Mouse (Mus musculus) gastrocnemius, postnatal 4 days (tissue): ENCODE measurements at regions not wholly inside any gene's neighbourhood (a gene's known extent, or its start where the extent isn't known, plus 50 kb on each side); places are given as distances from the start of the nearest gene placed in this dataset.

Experiments used
- DNase-seq, 2 experiments: peaks; one replicate each; pipeline ENCODE4 v3.0.0; 2021 to 2022; ENCODE audit warnings: low spot score in 2 of 2, mixed read lengths in 2 of 2

DNA sequence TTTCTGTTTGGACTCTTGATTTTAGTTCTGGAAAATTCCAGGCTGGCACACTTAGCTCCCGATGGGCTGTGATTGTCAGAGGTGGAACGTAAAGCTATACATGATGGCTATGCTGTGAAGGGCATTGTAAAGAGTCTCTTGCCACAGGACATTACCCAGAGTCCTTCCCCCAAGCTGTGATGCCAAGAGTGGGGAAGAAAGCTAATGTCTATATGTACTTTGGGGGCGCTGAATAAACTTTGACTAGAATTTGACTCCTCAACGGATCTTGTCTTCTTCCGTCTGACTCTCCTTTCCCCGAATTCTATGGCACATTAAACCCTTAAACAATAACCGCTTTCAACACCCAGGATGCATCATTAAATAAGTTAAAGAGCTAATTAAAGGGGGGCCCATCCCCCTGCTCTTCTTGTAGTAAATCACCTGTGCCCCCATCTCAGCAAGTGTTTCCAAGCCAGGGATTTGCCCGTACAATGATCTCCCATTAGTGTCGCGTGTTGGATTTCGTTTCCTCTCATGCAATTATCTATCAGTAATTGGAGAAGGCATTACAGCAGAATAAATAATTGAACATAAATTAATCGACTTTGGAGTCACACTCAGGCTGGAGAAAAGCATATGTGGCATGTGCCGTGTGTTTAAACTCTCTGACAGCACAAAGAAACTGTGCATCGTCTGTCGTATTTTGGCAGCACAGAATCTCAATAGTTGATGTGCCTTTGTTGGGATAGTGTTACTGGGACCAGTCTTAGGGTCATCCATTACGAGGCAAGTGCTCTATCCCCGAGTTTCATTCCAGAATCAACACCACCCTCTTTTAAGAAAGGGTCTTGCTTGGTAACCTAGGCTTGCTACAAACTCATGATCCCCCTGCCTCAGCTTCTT, 343.9 kb downstream of the Nucb2 start:
- no peak for DNase-seq

DNA sequence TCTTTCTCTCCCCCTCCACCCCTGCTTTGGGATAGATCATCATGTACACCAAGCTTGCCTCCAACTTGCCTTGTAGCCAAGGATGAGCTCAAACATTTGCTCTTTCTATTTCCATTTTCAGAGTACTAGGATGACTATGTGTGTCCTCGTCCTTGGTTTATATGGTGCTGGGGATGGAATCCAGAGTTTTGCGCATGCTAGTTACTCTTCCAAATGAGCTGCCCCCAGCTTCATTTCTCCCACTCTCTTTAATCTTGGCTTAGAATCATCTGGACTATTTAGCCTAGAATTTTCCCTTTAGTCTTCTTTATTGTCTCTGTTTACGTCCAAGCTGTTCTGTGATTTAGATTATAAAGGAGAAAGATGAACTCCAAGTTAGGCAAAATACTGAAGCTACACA, 349.2 kb downstream of the Nucb2 start:
- DNase-seq: no peak

DNA sequence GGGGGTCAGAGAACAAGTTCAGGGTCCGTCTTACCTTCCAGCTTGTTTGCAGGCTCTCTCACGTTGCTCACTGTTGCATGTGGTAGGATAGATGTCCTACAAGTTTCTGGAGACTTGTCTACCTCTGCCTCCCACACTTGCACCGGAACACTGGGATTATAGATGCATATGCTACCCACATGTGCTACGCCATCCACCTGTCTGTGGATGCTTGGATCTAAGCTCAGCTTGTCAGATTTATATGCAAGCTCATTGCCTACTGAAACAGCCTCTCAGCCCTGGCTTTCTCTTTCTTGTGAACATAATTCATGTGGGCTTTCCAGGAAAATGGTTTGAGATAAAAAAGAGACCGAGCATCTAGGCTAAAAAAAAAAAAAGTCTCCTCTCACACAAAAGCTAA, 353.0 kb downstream of the Nucb2 start:
- no peak for DNase-seq

DNA sequence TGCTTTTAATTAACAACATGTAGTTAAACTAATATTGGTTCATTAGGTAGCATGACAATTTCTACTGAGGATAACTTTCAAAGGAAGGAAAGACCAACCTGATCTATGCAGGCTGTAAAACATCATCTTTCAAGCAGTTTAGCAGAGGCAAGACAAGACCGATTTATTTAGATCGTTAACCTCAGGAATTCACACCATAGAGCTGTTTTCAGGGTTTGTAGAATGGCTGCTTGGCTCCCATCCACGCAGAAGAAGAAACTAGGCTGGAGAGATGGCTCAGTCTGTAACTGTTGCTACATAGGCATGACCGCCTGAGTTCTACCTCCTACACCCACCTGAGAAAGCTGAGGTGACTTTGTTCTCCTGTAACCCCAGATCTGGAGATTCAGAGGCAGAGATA, 353.6 kb downstream of the Nucb2 start:
- no peak for DNase-seq

DNA sequence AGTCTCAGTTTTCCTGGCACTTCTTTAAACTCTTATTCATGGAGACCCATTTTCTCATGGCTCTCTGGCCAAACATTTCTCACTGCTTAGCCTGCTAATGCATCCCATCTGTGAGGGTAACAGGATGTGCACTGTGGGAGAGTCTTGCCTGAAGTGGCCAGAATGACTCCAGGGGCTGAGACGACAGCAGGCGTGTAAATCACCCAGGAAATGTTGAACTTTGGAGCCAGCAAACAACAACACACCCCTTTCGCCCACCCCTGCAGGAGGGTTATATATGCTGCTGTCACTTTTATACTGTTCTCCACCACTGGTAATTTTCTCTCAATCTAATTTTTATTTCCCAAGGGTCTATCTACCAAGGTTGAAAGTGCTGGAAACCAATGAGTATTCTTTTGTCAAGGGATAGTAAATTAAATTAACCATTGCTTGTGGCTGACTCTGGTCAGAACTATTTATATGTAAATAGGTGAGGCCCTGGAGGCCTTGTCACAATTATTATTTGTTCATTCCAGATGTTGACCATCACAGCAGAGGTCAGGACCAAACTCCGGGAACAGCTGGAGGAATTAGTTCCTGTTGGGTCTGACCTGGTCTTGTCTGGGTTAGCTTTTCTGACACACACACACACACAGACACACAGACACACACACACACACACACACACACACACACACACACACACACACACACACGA, 378.2 kb downstream of the Nucb2 start:
- no peak for DNase-seq

DNA sequence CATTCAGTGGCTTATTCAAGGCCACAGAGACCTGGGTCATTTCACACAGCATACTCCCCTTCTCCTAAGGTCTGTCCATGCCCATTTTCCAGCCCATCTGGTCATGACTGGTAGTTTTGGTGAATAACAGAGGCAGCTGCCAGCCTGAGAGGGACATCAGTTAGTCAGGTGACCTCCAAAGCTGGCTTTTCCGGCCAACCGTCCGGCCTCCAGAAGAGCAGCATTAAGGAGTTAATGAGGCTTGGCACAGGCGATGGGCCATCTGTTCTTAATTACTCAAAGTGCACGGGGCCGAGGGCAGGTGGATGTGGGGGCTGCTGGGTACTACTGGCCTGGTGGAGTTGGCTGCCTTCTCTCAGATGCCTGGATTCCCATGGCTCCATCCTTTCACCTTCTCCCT, 389.7 kb downstream of the Nucb2 start:
- no peak for DNase-seq

DNA sequence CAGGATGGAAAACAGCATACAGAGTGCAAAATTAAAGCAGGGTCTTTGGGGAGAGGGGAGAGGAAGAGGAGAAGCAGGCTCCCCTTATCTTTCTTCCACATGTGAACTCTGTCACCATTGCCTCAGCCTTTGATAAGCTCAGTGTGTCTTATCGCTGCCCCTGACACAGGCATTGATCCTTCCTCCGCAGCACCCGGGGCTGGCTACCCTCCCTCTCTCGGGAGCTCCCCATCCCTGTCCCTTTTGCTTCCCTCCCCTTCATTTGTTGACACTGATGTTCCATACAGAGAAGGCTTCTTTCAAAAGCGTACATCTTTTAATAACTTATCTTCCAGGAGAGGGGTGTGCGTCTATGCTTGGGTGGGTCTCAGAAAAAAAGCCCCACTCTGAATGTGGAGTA, 411.6 kb downstream of the Nucb2 start:
- no peak for DNase-seq

DNA sequence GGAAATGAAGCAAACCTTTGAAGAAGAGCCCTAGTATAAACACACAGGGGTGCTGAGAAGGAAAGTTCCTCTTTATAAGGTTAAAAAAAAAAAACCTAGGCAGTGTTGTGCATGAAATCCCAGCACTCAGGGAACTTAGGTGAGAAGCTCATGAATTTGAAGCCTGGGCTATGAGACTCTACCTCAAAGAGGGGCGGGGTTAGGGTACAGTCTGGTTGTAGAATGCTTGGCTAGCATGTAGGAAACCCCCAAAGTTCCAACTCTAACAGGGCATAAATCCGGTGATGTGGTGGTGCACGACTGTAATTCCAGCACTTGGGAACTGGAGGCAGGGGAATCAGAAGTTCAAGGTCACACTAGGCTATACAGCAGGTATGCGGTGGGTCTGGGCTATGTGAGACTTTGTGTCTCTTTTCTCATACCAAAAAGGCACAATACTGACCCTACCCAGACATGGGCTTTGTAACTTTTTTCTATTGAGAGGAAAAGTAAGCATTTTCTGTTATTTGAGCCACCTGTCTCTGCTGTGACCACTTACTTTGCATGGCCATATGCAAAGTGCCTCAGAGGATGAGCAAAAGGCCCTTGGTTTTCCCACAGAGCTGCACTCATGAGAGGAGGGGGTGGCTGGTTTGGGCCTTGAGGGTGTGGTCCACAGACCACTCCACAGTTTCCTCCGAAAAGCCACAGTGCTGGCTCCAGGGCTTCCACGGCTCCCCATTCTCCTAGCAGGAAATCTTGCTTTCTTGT, 413.9 kb downstream of the Nucb2 start:
- DNase-seq: no peak

DNA sequence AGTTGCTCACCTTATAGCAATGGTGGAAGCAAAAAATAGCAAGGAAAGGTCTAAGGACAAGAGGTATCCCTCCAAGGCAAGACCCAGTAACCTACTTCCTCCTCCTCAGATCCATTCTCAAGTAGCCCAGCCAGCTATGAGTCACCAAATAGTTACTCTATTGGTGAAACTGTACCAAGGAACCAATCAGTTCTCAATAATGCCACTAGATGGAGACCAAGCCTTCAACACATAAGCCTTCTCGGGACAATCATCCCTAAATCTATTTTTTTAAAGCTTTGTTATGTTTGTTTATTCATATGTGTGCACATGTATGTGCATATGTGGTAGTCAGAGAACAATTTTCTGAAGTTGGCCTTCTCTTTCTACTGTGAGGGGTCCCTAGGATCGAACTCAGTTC, 434.3 kb upstream of the Xylt1 start:
- no peak for DNase-seq

DNA sequence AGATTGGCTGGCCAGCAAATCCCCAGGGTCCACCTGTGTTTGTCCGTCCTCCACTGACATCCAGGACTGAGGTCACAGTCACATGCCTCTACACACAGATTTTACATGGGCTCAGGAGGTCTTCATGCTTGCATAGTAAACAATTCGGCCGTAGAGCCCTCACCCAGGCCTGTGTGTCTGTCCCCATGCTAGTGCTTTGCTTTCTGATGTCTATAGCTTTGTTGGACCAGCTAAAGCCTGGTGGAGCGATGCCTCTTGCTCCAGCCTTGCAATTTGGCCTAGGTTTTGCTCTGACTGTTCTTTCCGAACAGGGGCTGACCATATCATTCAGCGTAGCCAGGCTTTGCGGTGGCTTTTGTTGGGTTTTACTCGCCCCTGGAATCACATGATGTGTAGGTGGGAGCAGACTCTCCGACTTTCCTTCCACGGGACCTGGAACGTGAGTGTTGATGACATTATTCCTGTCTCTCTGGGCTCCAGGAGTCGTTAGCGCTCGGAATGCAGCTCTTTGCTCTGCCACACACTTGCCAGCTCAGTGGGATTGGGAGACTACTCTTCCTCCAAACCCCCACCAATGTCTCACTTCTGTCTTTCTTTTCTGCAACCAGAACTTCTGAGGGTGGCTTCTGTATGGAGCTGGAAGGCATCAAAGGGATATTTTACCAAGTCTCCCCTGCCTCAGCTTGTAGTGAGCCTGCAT, 421.4 kb upstream of the Xylt1 start:
- DNase-seq: no peak

DNA sequence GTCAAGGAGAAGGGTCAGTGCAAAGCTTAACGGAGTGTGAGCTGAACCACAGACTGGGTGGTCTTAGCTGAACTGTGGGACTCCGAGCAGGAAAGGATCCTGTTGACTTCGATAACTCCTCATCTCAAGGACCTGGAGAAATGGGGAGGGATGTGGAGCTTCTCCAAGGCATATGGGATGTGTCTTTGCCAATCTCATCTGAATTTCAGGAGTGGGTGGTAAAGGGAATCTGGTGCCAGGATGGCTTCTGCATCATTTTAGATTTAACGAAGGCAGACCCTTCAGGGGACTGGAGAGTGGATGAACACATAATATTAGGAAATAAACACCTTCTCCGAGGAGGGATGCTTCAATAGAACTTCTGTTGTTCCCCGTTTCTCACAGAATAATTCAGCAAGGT, 416.9 kb upstream of the Xylt1 start:
- no peak for DNase-seq

DNA sequence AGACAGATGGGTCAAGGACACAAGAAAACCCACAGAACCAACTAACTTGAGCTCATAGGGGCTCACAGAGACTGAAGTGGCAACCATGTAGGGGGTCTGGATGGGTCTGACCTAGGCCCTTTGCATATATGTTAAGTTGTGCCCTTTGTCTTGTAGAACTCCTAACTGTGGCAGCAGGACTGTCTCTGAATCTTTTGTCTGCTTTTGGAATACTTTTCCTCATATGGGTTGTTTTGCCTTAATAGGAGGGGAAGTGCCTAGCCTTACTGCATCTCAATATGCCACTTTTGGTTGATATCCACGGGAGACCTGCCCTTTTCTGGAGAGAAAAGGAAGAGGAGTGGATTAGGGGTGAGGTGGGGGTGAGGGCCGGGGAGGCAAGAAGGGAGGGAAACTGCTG, 389.4 kb upstream of the Xylt1 start:
- DNase-seq: no peak

DNA sequence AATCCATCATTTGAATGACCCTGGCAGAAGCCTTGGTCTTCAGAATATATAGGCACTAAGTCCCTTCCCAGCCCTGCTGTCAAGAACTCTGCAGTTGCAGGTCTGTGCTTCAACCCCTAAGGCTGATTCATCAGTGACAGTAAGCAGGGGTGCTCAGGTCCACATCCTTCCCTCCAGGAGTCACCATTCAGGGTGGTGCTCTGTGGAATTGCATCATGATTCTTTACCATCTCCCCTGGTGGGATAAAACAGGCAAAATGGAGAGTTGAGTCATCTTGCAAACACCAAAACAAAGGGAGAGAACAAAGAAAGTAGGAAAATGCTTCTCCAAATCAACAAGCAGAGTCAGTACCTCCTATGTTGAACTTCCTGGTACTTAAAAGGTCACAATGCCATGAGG, 388.6 kb upstream of the Xylt1 start:
- DNase-seq: no peak

DNA sequence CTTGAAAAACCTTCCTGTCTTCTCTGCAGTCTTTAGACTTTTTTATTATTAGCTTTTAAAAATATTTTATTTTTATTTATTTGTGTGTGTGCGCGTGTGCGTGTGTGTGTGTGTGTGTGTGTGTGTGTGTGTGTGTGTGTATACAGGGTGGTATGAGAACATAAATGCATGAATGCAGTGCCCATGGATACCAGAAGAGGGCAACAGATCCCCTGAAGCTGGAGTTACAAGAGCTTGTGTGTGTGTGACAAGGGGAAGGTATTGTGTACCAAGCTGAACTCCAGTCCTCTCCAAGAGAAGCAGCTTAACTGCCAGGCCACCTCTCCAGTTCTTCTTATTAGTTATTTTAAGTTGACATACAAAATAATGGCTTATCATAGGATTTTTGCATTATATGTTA, 385.0 kb upstream of the Xylt1 start:
- no peak for DNase-seq

DNA sequence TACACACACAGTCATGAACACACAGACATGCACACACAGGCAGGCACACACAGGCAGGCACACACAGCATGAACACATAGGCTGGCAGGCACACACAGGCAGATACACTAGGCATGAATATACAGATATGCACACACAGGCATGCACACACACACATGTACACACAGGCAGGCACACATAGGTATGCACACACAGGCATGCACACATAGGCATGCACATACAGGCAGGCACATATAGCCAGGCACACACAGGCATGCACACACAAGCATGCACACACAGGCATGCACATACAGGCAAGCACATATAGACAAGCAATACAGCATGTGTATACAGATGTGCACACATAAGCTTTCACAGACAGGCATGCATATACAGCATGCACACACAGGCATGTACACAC, 377.6 kb upstream of the Xylt1 start:
- DNase-seq: no peak

DNA sequence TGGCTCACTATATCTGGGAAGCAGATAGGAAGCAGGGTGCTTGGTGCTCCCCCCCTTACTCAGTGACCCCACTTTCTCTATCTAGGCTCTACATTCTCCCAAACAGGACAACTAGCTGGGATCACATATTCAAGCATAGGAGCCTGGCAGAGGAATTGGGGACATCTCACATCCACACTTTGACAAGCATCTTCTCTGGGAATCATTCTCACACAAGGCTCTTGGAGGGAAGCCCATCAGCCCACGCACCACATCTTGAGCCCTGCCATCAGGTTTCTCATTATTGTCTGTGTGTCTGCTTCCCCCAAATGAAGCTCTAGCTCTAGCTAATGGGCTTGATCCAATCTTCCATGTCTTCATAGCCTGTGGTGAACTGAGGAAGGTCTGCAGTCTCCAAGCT, 362.4 kb upstream of the Xylt1 start:
- DNase-seq: no peak

DNA sequence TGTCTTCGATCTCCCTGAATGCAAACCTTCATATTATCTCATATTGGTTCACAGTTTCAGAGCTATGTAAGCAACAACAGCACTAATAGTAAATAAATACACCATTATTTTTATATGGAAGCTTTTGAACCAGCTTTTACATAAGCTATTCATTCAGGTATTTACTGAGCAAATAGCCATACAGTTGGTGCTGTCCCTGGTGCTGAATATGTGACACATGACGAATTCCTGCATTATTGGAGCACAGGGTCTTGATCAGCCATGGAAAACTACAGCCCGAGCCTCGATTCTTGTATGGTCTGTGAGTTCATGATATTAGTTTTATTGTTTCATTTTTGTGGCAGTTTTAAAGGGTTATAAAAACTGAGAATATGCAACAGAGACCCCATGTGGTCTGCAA, 359.1 kb upstream of the Xylt1 start:
- peak in 1 of 2 experiments; percentile 29 for DNase-seq

DNA sequence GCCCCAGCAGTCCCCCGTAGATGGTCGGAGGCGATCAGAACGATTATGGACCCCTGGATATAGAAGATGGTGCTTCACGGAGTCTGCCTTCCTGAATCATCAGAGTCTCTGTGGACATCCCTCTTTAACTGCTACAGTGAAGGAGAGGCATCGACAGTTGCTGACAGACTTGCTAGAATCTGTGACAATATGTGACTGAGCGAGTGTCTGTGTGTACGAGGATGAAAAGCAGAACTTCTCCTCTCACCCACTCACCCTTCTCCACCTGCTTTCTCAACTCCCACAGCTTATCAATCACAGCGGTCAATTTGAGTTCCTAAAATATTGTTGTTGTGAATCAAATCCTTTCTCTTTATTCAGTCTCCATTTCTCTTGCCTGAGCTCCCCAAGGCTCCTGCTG, 335.9 kb upstream of the Xylt1 start:
- no peak for DNase-seq

DNA sequence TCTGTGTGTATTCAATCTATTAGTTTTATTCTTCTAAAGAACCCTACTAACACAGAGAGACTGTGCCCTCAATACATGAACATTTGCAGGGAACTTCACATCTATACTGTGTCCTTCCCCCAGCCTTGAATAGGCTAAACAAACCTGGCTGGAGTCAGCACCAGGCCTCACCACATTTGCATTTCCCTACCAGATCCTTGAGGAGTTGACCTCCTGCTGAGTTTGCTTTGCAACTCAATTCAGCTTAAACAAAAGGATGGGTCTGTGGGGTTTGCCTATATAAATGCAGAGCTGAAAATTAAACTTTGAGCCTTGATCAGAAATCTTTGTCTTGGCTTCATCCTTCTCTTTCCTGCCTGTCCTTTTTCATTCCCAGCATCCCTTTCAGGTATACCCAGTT, 331.5 kb upstream of the Xylt1 start:
- no peak for DNase-seq

DNA sequence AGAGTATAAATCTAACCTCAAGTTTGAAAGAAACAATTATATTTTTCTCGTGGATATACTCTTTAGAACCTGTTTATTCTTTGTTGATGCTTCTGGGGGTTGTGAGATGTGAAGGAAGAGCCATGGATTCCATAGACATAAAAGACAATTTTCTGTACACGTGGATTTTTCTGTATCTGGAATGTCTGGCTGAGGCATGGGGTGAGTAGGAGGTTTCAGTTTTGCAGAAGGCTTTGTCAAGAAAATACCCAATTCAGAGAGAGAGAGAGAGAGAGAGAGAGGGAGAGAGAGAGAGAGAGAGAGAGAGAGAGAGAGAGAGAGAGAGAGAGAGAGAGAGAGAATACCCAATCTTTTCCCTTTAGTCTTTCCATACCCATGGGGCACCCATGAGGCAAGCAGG, 315.0 kb upstream of the Xylt1 start:
- no peak for DNase-seq

DNA sequence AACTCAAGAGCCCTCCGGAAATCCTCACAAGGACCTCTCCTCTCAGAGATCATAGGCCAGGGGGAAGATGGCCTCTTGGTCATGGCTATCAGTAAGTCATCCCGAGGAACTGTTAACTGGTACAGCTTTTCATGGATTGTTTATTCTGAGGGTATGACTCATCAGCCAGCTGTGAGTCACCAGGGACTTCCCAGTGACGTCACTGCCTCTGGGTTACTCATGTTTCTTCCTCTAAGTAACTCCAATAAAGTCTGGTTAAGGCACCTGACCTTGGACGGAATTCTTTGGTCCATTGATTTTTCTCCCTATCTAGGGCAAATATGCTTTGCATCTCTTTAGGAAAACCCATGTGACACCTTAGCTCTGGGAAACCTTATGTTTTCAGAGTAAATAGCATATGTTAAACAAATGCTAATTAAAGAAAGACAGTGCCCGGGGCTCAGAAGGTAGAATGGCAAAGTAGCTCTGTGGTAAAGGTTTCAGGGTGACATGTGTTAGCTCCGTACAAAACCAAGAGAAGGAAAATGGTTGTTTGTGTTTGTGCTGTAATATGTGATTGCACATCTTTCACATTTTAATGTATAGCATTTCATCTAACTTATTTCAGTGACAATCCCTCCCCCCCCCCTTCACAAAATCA, 289.7 kb upstream of the Xylt1 start:
- DNase-seq: no peak
